Mouse (Mus musculus) intestine, postnatal 0 days (tissue): ENCODE data around the gene Syn3. TPM values are rescaled to one million over a fixed set of nuclear protein-coding genes. Genes with fewer than 3 reads are reported as not detected.

Source experiments
- ATAC-seq: fragments of 200-750 bp; cut with Nextera tagmentation; 2 replicates; pipeline ENCODE4 v1.8.0; 2017; ENCODE audit warnings: mild to moderate bottlenecking, moderate TSS enrichment, moderate library complexity
- H3K27ac ChIP-seq: fragments of 300-500 bp; sonication (generic); 2 replicates; pipeline ENCODE4 v1.5.1; 2014; ENCODE audit warnings: mild to moderate bottlenecking, low read depth, low read length, moderate library complexity
- H3K27me3 ChIP-seq: fragments of 300-500 bp; sonication (generic); replicated peaks from 2 replicates; pipeline ENCODE4 v1.6.1; 2014; ENCODE audit warnings: low read length, mixed read lengths; ENCODE audit not compliant: control insufficient read depth, insufficient read depth
- H3K36me3 ChIP-seq: fragments of 300-500 bp; sonication (generic); 2 replicates; pipeline ENCODE4 v1.6.1; 2014; ENCODE audit warnings: mild to moderate bottlenecking, moderate library complexity; ENCODE audit not compliant: control insufficient read depth, insufficient read depth
- H3K4me1 ChIP-seq: fragments of 300-500 bp; sonication (generic); replicated peaks from 2 replicates; pipeline ENCODE4 v1.6.1; 2014; ENCODE audit warnings: antibody characterized with exemption, low read length, mixed read lengths; ENCODE audit not compliant: control insufficient read depth, insufficient read depth
- H3K4me2 ChIP-seq: fragments of 300-500 bp; sonication (generic); replicated peaks from 2 replicates; pipeline ENCODE4 v1.6.1; 2014; ENCODE audit warnings: low read depth, mild to moderate bottlenecking, moderate library complexity
- H3K4me3 ChIP-seq: fragments of 300-500 bp; sonication (generic); 2 replicates; pipeline ENCODE4 v1.5.1; 2014; ENCODE audit warnings: low read depth, low read length
- H3K9ac ChIP-seq: fragments of 300-500 bp; sonication (generic); 2 replicates; pipeline ENCODE4 v1.6.1; 2014; ENCODE audit warnings: mild to moderate bottlenecking, low read depth, low read length
- H3K9me3 ChIP-seq: fragments of 300-500 bp; sonication (generic); 2 replicates; pipeline ENCODE4 v1.6.1; 2016; ENCODE audit warnings: mixed run types; ENCODE audit not compliant: control insufficient read depth
- CTCF ChIP-seq: sonication (generic); IDR thresholded peaks from 2 replicates; pipeline ENCODE4 v1.5.1; 2016; ENCODE audit warnings: low read depth, mild to moderate bottlenecking, control low read depth, antibody characterized with exemption, moderate library complexity
- whole genome bisulfite sequencing: fragments of 180-500 bp; shearing (Covaris S2); extraction: QIAGEN DNeasy Blood & Tissue Kit; methylation state at CpG from one replicate; pipeline ENCODE4 v1.1.7; 2014; 5-methylcytosine and 5-hydroxymethylcytosine counted together
- polyA plus RNA-seq: library from polyadenylated mRNA; unstranded; fragments of >200 nt; fragmentation: Nextera tagmentation; extraction: Ambion mirVana; gene quantifications from 2 replicates; pipeline ENCODE4 v1.2.1, GENCODE M21; 2015

Gene Syn3
- polyA plus RNA-seq, 1 experiment from 2014 or later = 1.1 TPM

GRCm38 (mm10) chr10:86457665-86458209 lies 41.0 kb downstream of the Syn3 start:
- Histone ChIP-seq H3K9ac (no peak overlapping the region), H3K27ac (no peak overlapping the region), H3K27me3 (no peaks in the 10 kb centered on the region), H3K4me2 (no peak overlapping the region), H3K4me3 (no peak overlapping the region), H3K4me1 (no peaks in the 10 kb centered on the region), H3K36me3 (no peaks in the 10 kb centered on the region), H3K9me3 (no peaks in the 10 kb centered on the region)
- no peak for TF ChIP-seq CTCF
- ATAC-seq = no peak

DNA sequence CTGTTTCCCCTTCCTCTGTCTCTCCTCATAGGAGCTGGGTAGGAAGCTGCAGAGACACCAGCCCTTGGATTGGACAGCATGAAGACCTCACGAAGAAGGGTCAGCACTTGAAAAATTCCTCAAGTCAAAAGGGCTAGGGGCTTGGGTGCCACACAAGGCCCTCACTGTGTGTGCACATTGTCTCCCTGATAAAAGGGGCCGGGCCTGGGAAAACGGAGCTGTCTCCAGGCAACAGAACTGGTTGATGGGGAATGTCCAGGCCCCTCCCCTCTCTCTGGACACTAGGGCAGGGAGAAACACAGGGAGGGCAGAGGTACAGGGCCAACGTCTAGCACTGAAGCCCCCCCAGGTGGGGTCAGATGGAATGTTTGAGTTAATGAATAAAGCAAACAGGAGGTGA lies 41.5 kb downstream of the Syn3 start:
- 31% methylated on average over 4 of the region's 4 CpGs for WGBS
- no peaks in the 10 kb centered on the region for H3K36me3 ChIP-seq
- no peak for TF ChIP-seq CTCF
- H3K4me2 ChIP-seq = no peak overlapping the region
- ATAC-seq = no peak
- no peak overlapping the region for H3K27ac ChIP-seq
- no peaks in the 10 kb centered on the region for H3K9me3 ChIP-seq
- no peaks in the 10 kb centered on the region for H3K27me3 ChIP-seq
- no peaks in the 10 kb centered on the region for H3K4me1 ChIP-seq
- no peak overlapping the region for H3K9ac ChIP-seq
- no peak overlapping the region for H3K4me3 ChIP-seq

- WGBS = 70% methylated on average over 5 of the region's 5 CpGs
These were observed 43.2 kb downstream of the Syn3 start for GRCm38 (mm10) chr10:86455296-86456055.

GRCm38 (mm10) chr10:86452326-86452995 lies 46.2 kb downstream of the Syn3 start:
- 42% methylated on average over 6 of the region's 6 CpGs for WGBS
- Histone ChIP-seq H3K4me1 (no peaks in the 10 kb centered on the region), H3K27ac (no peak overlapping the region), H3K36me3 (no peaks in the 10 kb centered on the region), H3K9me3 (no peaks in the 10 kb centered on the region), H3K9ac (no peak overlapping the region), H3K4me2 (no peak overlapping the region), H3K4me3 (no peak overlapping the region), H3K27me3 (no peaks in the 10 kb centered on the region)
- ATAC-seq = peak; percentile 97
- peak; percentile 98 for TF ChIP-seq CTCF

More at GRCm38 (mm10) chr10:86455296-86456055, 43.2 kb downstream of the Syn3 start:
- no peak for ATAC-seq
- H3K36me3 ChIP-seq = no peaks in the 10 kb centered on the region
- H3K4me3 ChIP-seq = no peak overlapping the region
- no peaks in the 10 kb centered on the region for H3K9me3 ChIP-seq
- H3K9ac ChIP-seq = no peak overlapping the region
- TF ChIP-seq CTCF = no peak
- no peaks in the 10 kb centered on the region for H3K27me3 ChIP-seq
- no peak overlapping the region for H3K27ac ChIP-seq
- H3K4me1 ChIP-seq = no peaks in the 10 kb centered on the region
- no peak overlapping the region for H3K4me2 ChIP-seq

DNA sequence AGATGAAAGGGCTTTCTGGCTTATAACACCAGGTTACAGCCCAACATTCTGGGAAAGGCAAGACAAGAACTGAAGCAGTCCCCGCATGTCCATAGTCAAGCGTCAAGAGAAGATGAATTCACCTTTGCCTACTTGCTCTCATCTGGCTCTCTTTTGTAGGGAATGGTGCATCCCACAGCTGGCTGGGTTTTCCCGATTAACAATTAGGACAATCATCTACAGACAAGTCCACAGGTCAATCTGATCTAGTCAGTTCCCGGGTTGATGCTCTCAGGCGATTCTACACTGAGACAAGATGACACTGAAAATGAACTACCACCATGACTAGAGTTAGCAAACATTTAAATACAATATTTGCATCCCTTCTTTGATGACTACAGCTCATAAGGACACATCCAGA lies 47.4 kb downstream of the Syn3 start:
- Histone ChIP-seq H3K27ac (no peak overlapping the region), H3K27me3 (no peaks in the 10 kb centered on the region), H3K9ac (no peak overlapping the region), H3K4me3 (no peak overlapping the region), H3K9me3 (no peaks in the 10 kb centered on the region), H3K4me2 (no peak overlapping the region), H3K36me3 (no peaks in the 10 kb centered on the region), H3K4me1 (no peaks in the 10 kb centered on the region)
- WGBS = 90% methylated on average over 5 of the region's 5 CpGs
- no peak for ATAC-seq
- TF ChIP-seq CTCF = no peak

GRCm38 (mm10) chr10:86446649-86447048 lies 52.0 kb downstream of the Syn3 start:
- Histone ChIP-seq H3K36me3 (no peaks in the 10 kb centered on the region), H3K4me3 (no peak overlapping the region), H3K27ac (no peak overlapping the region), H3K9ac (no peak overlapping the region), H3K4me1 (no peaks in the 10 kb centered on the region), H3K4me2 (no peak overlapping the region), H3K27me3 (no peaks in the 10 kb centered on the region), H3K9me3 (no peaks in the 10 kb centered on the region)
- TF ChIP-seq CTCF = no peak
- no peak for ATAC-seq
